Mouse (Mus musculus): Measurements from ENCODE around the gene Slamf8. TPM values are rescaled to one million over a fixed set of nuclear protein-coding genes. Genes with fewer than 3 reads are reported as not detected.
A peak's percentile ranks its signal among the peaks of the same experiment; 100 is the strongest.

The Slamf8 gene
- polyA plus RNA-seq, 1 experiment from 2014 or later, result not detected

- Histone ChIP-seq H3K4me2 (ENCODE audit: low read length) (peak overlapping the region; percentile 61), H3K36me3 (ENCODE audit: control insufficient read depth, insufficient read depth, low read length) (no peaks in the 10 kb centered on the region), H3K4me3 (ENCODE audit: low read depth, low read length) (peak overlapping the region; percentile 31), H3K4me1 (ENCODE audit: control insufficient read depth, insufficient read depth, low read length) (peaks cover 13% of the 10 kb centered on the region), H3K9me3 (replicated peaks; ENCODE audit: control insufficient read depth, low read length, poor library complexity, severe bottlenecking) (no peaks in the 10 kb centered on the region), H3K27ac (ENCODE audit: low read length) (no peak overlapping the region), H3K27me3 (ENCODE audit: control insufficient read depth, insufficient read depth, low read depth, low read length) (no peaks in the 10 kb centered on the region), H3K9ac (ENCODE audit: low read depth, low read length) (peak overlapping the region; percentile 60)
- WGBS, result under 1% methylated on average over 8 of the region's 8 CpGs
- peak; percentile 93 for ATAC-seq
Measured at GRCm38 (mm10) chr1:172550551-172550951, 39.8 kb downstream of the Slamf8 start.

- ATAC-seq, result no peak
- Histone ChIP-seq H3K36me3 (ENCODE audit: control insufficient read depth, insufficient read depth, low read length) (no peaks in the 10 kb centered on the region), H3K9me3 (replicated peaks; ENCODE audit: control insufficient read depth, low read length, poor library complexity, severe bottlenecking) (no peaks in the 10 kb centered on the region), H3K27me3 (ENCODE audit: control insufficient read depth, insufficient read depth, low read depth, low read length) (no peaks in the 10 kb centered on the region), H3K27ac (ENCODE audit: low read length) (no peak overlapping the region), H3K9ac (ENCODE audit: low read depth, low read length) (peak overlapping the region; percentile 60; the same call in 1 of the 2 replicates), H3K4me1 (ENCODE audit: control insufficient read depth, insufficient read depth, low read length) (peaks cover 13% of the 10 kb centered on the region), H3K4me3 (ENCODE audit: low read depth, low read length) (peak overlapping the region; percentile 31), H3K4me2 (ENCODE audit: low read length) (peak overlapping the region; percentile 61)
- 6% methylated on average over 8 of the region's 8 CpGs for WGBS
Measured at GRCm38 (mm10) chr1:172549717-172550116, 40.7 kb downstream of the Slamf8 start.

- H3K27ac ChIP-seq (ENCODE audit: low read length), result no peak overlapping the region
- H3K9ac ChIP-seq (ENCODE audit: low read depth, low read length), result no peak overlapping the region
- H3K27me3 ChIP-seq (ENCODE audit: control insufficient read depth, insufficient read depth, low read depth, low read length), result no peaks in the 10 kb centered on the region
- H3K9me3 ChIP-seq (replicated peaks; ENCODE audit: control insufficient read depth, low read length, poor library complexity, severe bottlenecking), result no peaks in the 10 kb centered on the region
- whole genome bisulfite sequencing, result 12% methylated on average over 2 of the region's 2 CpGs
- no peak overlapping the region for H3K4me3 ChIP-seq (ENCODE audit: low read depth, low read length)
- ATAC-seq, result no peak
- peak overlapping the region; percentile 61 for H3K4me2 ChIP-seq (ENCODE audit: low read length)
- no peaks in the 10 kb centered on the region for H3K36me3 ChIP-seq (ENCODE audit: control insufficient read depth, insufficient read depth, low read length)
- H3K4me1 ChIP-seq (ENCODE audit: control insufficient read depth, insufficient read depth, low read length), result peaks cover 13% of the 10 kb centered on the region
Measured at GRCm38 (mm10) chr1:172549314-172549713, 41.1 kb downstream of the Slamf8 start.

GRCm38 (mm10) chr1:172548501-172548900 is 41.9 kb downstream of the Slamf8 start:
- H3K9ac ChIP-seq (ENCODE audit: low read depth, low read length), result no peak overlapping the region
- H3K4me1 ChIP-seq (ENCODE audit: control insufficient read depth, insufficient read depth, low read length), result peaks cover 13% of the 10 kb centered on the region
- 62% methylated on average over 7 of the region's 7 CpGs for WGBS
- H3K36me3 ChIP-seq (ENCODE audit: control insufficient read depth, insufficient read depth, low read length), result no peaks in the 10 kb centered on the region
- no peak for ATAC-seq
- no peak overlapping the region for H3K27ac ChIP-seq (ENCODE audit: low read length)
- no peak overlapping the region for H3K4me3 ChIP-seq (ENCODE audit: low read depth, low read length)
- no peaks in the 10 kb centered on the region for H3K27me3 ChIP-seq (ENCODE audit: control insufficient read depth, insufficient read depth, low read depth, low read length)
- H3K9me3 ChIP-seq (replicated peaks; ENCODE audit: control insufficient read depth, low read length, poor library complexity, severe bottlenecking), result no peaks in the 10 kb centered on the region
- no peak overlapping the region for H3K4me2 ChIP-seq (ENCODE audit: low read length)

- Histone ChIP-seq H3K4me2 (ENCODE audit: low read length) (no peak overlapping the region), H3K36me3 (ENCODE audit: control insufficient read depth, insufficient read depth, low read length) (no peaks in the 10 kb centered on the region), H3K4me1 (ENCODE audit: control insufficient read depth, insufficient read depth, low read length) (peaks cover 8% of the 10 kb centered on the region), H3K9ac (ENCODE audit: low read depth, low read length) (no peak overlapping the region), H3K27ac (ENCODE audit: low read length) (no peak overlapping the region), H3K27me3 (ENCODE audit: control insufficient read depth, insufficient read depth, low read depth, low read length) (no peaks in the 10 kb centered on the region), H3K4me3 (ENCODE audit: low read depth, low read length) (no peak overlapping the region), H3K9me3 (replicated peaks; ENCODE audit: control insufficient read depth, low read length, poor library complexity, severe bottlenecking) (no peaks in the 10 kb centered on the region)
- WGBS, result 82% methylated on average over 4 of the region's 4 CpGs
- no peak for ATAC-seq
Measured at GRCm38 (mm10) chr1:172546062-172546461, 44.3 kb downstream of the Slamf8 start.

- H3K9ac ChIP-seq (ENCODE audit: low read depth, low read length), result peak overlapping the region; percentile 54
- WGBS, result 26% methylated on average over 11 of the region's 11 CpGs
- H3K4me3 ChIP-seq (ENCODE audit: low read depth, low read length), result no peak overlapping the region
- no peaks in the 10 kb centered on the region for H3K27me3 ChIP-seq (ENCODE audit: control insufficient read depth, insufficient read depth, low read depth, low read length)
- H3K4me2 ChIP-seq (ENCODE audit: low read length), result peak overlapping the region; percentile 4; the same call in 1 of the 2 replicates
- peaks cover 9% of the 10 kb centered on the region for H3K4me1 ChIP-seq (ENCODE audit: control insufficient read depth, insufficient read depth, low read length)
- peak; percentile 59 for ATAC-seq
- peak overlapping the region; percentile 73 for H3K27ac ChIP-seq (ENCODE audit: low read length)
- no peaks in the 10 kb centered on the region for H3K9me3 ChIP-seq (replicated peaks; ENCODE audit: control insufficient read depth, low read length, poor library complexity, severe bottlenecking)
- no peaks in the 10 kb centered on the region for H3K36me3 ChIP-seq (ENCODE audit: control insufficient read depth, insufficient read depth, low read length)
Measured at GRCm38 (mm10) chr1:172540283-172540820, 50.0 kb downstream of the Slamf8 start.

- peaks cover 9% of the 10 kb centered on the region for H3K4me1 ChIP-seq (ENCODE audit: control insufficient read depth, insufficient read depth, low read length)
- ATAC-seq, result peak; percentile 65
- H3K9ac ChIP-seq (ENCODE audit: low read depth, low read length), result no peak overlapping the region
- H3K4me2 ChIP-seq (ENCODE audit: low read length), result no peak overlapping the region
- H3K36me3 ChIP-seq (ENCODE audit: control insufficient read depth, insufficient read depth, low read length), result no peaks in the 10 kb centered on the region
- H3K27ac ChIP-seq (ENCODE audit: low read length), result peak overlapping the region; percentile 73
- no peaks in the 10 kb centered on the region for H3K9me3 ChIP-seq (replicated peaks; ENCODE audit: control insufficient read depth, low read length, poor library complexity, severe bottlenecking)
- 45% methylated on average over 6 of the region's 6 CpGs for WGBS
- H3K4me3 ChIP-seq (ENCODE audit: low read depth, low read length), result no peak overlapping the region
- no peaks in the 10 kb centered on the region for H3K27me3 ChIP-seq (ENCODE audit: control insufficient read depth, insufficient read depth, low read depth, low read length)
Measured at GRCm38 (mm10) chr1:172539827-172540226, 50.5 kb downstream of the Slamf8 start.

- H3K4me3 ChIP-seq (ENCODE audit: low read depth, low read length), result no peak overlapping the region
Measured at GRCm38 (mm10) chr1:172535116-172535515, 55.3 kb downstream of the Slamf8 start.

GRCm38 (mm10) chr1:172532551-172532950 is 57.8 kb downstream of the Slamf8 start:
- Histone ChIP-seq H3K9ac (ENCODE audit: low read depth, low read length) (peak overlapping the region; percentile 36; the same call in 1 of the 2 replicates), H3K9me3 (replicated peaks; ENCODE audit: control insufficient read depth, low read length, poor library complexity, severe bottlenecking) (no peaks in the 10 kb centered on the region), H3K4me3 (ENCODE audit: low read depth, low read length) (peak overlapping the region; percentile 26), H3K27me3 (ENCODE audit: control insufficient read depth, insufficient read depth, low read depth, low read length) (no peaks in the 10 kb centered on the region), H3K4me1 (ENCODE audit: control insufficient read depth, insufficient read depth, low read length) (peaks cover 7% of the 10 kb centered on the region; the same call in 1 of the 2 replicates), H3K27ac (ENCODE audit: low read length) (0 out of 2 replicates have a peak overlapping the region, but pooled peaks have one; percentile 23), H3K4me2 (ENCODE audit: low read length) (peak overlapping the region; percentile 47), H3K36me3 (ENCODE audit: control insufficient read depth, insufficient read depth, low read length) (no peaks in the 10 kb centered on the region)
- ATAC-seq, result peak; percentile 74
- WGBS, result 1% methylated on average over 13 of the region's 13 CpGs

More at GRCm38 (mm10) chr1:172535116-172535515, 55.3 kb downstream of the Slamf8 start:
- Histone ChIP-seq H3K27ac (ENCODE audit: low read length) (no peak overlapping the region), H3K36me3 (ENCODE audit: control insufficient read depth, insufficient read depth, low read length) (no peaks in the 10 kb centered on the region), H3K27me3 (ENCODE audit: control insufficient read depth, insufficient read depth, low read depth, low read length) (no peaks in the 10 kb centered on the region), H3K4me2 (ENCODE audit: low read length) (no peak overlapping the region), H3K4me1 (ENCODE audit: control insufficient read depth, insufficient read depth, low read length) (peaks cover 11% of the 10 kb centered on the region), H3K9ac (ENCODE audit: low read depth, low read length) (no peak overlapping the region), H3K9me3 (replicated peaks; ENCODE audit: control insufficient read depth, low read length, poor library complexity, severe bottlenecking) (no peaks in the 10 kb centered on the region)
- ATAC-seq, result no peak
- 76% methylated on average over 16 of the region's 16 CpGs for WGBS
